Mouse (Mus musculus) bone marrow macrophage, adult 2 months (primary cell): ENCODE results near the gene Ace2.

Experiments used
- CTCF ChIP-seq: IDR thresholded peaks from 2 replicates; pipeline ENCODE4 v1.5.1; 2012; ENCODE audit warnings: low read depth, mild to moderate bottlenecking, low read length, moderate library complexity
- POLR2A ChIP-seq: IDR thresholded peaks from 2 replicates; pipeline ENCODE4 v1.6.1; 2012; ENCODE audit warnings: mild to moderate bottlenecking, low read depth, low read length, borderline replicate concordance

DNA sequence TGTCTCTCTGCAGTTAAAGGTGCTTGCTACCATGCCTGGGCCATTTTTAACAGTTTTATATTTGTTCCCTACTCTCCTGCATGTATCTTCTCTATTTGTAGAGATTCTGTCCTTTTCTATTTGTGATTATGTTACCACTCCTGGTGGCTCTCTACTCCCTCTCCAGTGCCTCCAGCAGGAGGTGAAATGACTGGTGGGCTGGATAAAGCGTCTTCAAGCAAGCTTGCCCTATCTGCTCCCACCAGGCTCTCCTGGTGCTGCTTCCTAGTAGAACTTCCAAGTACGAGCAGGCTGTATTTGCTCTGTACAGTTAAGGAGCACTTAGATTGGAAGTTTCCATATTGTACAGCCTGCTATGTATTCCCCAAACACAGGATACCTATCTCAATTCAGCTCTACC, 43.3 kb upstream of the Ace2 start:
- no peak for TF ChIP-seq CTCF
- TF ChIP-seq POLR2A = no peak
